In genomic region chr17:85591976-85592375, GRCm38 (mm10) we compare ENCODE assay signal across 22 mouse cellular contexts. TPM values are rescaled to one million over a fixed set of nuclear protein-coding genes. Genes with fewer than 3 reads are reported as not detected.
DNase-seq lines count a peak whose midpoint lies in the region; ATAC-seq and TF ChIP-seq lines count a peak whose summit lies in the region.
"Had no signal": no experiment of that assay in that cellular context is flagged by ENCODE, and none has a peak within 500 bp of the region (broad histone marks: within the 10 kb centered on the region; RNA-seq: fewer than 3 reads in every experiment).

No protein-coding gene starts in this region.

- H3K4me1 ChIP-seq in forebrain, embryonic 14.5 days (ENCODE audit: control insufficient read depth, insufficient read depth, low read length), result no peaks in the 10 kb centered on the region
- H3K4me1 ChIP-seq in forebrain, embryonic 10.5 days, result peaks cover 7% of the 10 kb centered on the region
- no peaks in the 10 kb centered on the region for H3K4me1 ChIP-seq in forebrain, embryonic 16.5 days (replicated peaks; ENCODE audit: control insufficient read depth, insufficient read depth, low read length)
- no peaks in the 10 kb centered on the region for H3K4me1 ChIP-seq in forebrain, postnatal 0 days (ENCODE audit: insufficient read depth)
- H3K4me1 ChIP-seq in intestine, embryonic 15.5 days (replicated peaks), result no peaks in the 10 kb centered on the region
- H3K4me1 ChIP-seq: embryonic facial prominence, embryonic 10.5 days; embryonic facial prominence, embryonic 12.5 days had no signal

- H3K27me3 ChIP-seq in forebrain, embryonic 14.5 days (replicated peaks; ENCODE audit: control insufficient read depth, insufficient read depth, low read length), result no peaks in the 10 kb centered on the region
- peaks cover 14% of the 10 kb centered on the region for H3K27me3 ChIP-seq in forebrain, embryonic 10.5 days (ENCODE audit: poor library complexity, severe bottlenecking)
- 0 out of 2 replicates have a peak, but pooled peaks cover under 1% of the 10 kb centered on the region for H3K27me3 ChIP-seq in forebrain, embryonic 16.5 days (replicated peaks; ENCODE audit: control insufficient read depth, insufficient read depth, low read length)
- H3K27me3 ChIP-seq in forebrain, postnatal 0 days (ENCODE audit: insufficient read depth, low read length), result 0 out of 2 replicates have a peak, but pooled peaks cover 6% of the 10 kb centered on the region
- peaks cover 2% of the 10 kb centered on the region; the same call in 1 of the 2 replicates for H3K27me3 ChIP-seq in intestine, embryonic 15.5 days (replicated peaks)
- H3K27me3 ChIP-seq: Patski had no signal

- no peaks in the 10 kb centered on the region for H3K9me3 ChIP-seq in forebrain, embryonic 14.5 days (replicated peaks; ENCODE audit: control insufficient read depth, low read length)
- no peaks in the 10 kb centered on the region for H3K9me3 ChIP-seq in forebrain, embryonic 10.5 days
- no peaks in the 10 kb centered on the region for H3K9me3 ChIP-seq in forebrain, embryonic 16.5 days (ENCODE audit: control insufficient read depth, low read length)
- H3K9me3 ChIP-seq in forebrain, postnatal 0 days (ENCODE audit: low read length), result no peaks in the 10 kb centered on the region; the same call in 1 of the 2 replicates
- H3K9me3 ChIP-seq in intestine, embryonic 15.5 days, result no peaks in the 10 kb centered on the region
- H3K9me3 ChIP-seq: embryonic facial prominence, embryonic 10.5 days; embryonic facial prominence, embryonic 12.5 days had no signal

- no peaks in the 10 kb centered on the region for H3K36me3 ChIP-seq in forebrain, embryonic 14.5 days (ENCODE audit: control insufficient read depth, insufficient read depth, low read length)
- H3K36me3 ChIP-seq in forebrain, embryonic 10.5 days (replicated peaks), result no peaks in the 10 kb centered on the region
- H3K36me3 ChIP-seq in forebrain, embryonic 16.5 days (ENCODE audit: control insufficient read depth, insufficient read depth), result no peaks in the 10 kb centered on the region
- H3K36me3 ChIP-seq in forebrain, postnatal 0 days (ENCODE audit: insufficient read depth), result no peaks in the 10 kb centered on the region
- H3K36me3 ChIP-seq in intestine, embryonic 15.5 days, result no peaks in the 10 kb centered on the region
- H3K36me3 ChIP-seq: embryonic facial prominence, embryonic 10.5 days; embryonic facial prominence, embryonic 12.5 days had no signal

- ATAC-seq in forebrain, embryonic 14.5 days, result peak; percentile 48
- ATAC-seq in forebrain, embryonic 16.5 days, result 0 out of 2 replicates have a peak, but pooled peaks have one; percentile 43
- ATAC-seq in forebrain, postnatal 0 days, result no peak
- no peak for ATAC-seq in intestine, embryonic 15.5 days
- ATAC-seq: Patski had no signal

- no peak for TF ChIP-seq POLR2A in brain, embryonic 14.5 days (IDR thresholded peaks at IDR 0.05; ENCODE audit: borderline replicate concordance, extremely low read depth, insufficient read depth, insufficient read length, poor library complexity, severe bottlenecking)

- peak; percentile 61 for DNase-seq in forebrain, embryonic 14.5 days (ENCODE audit: low spot score)
- no peak for DNase-seq in forebrain, embryonic 10.5 days (ENCODE audit: extremely low spot score, low spot score)
- DNase-seq in forebrain, postnatal 0 days, result no peak
- peak; percentile 67 for DNase-seq in brain, embryonic 14.5 days (ENCODE audit: low read depth)
- DNase-seq: adrenal gland, adult 2 months; adrenal gland, postnatal 10 days; adrenal gland, postnatal 25 days; cerebellum, adult 11-12 months; cerebellum, adult 2 months; cerebellum, adult 9-10 months; cerebellum, postnatal 10 days; cerebellum, postnatal 25 days had no signal

- 42% methylated on average over 6 of the region's 6 CpGs for WGBS in forebrain, embryonic 14.5 days
- 79% methylated on average over 6 of the region's 6 CpGs for WGBS in forebrain, embryonic 10.5 days
- WGBS in forebrain, embryonic 16.5 days, result 39% methylated on average over 6 of the region's 6 CpGs
- 38% methylated on average over 6 of the region's 6 CpGs for WGBS in forebrain, postnatal 0 days
- WGBS in intestine, embryonic 15.5 days, result 62% methylated on average over 6 of the region's 6 CpGs

- H3K4me2 ChIP-seq in forebrain, embryonic 14.5 days (ENCODE audit: low read length), result no peak overlapping the region
- no peak overlapping the region for H3K4me2 ChIP-seq in forebrain, embryonic 16.5 days (ENCODE audit: low read length)
- H3K4me2 ChIP-seq in forebrain, postnatal 0 days (ENCODE audit: low read depth), result no peak overlapping the region
- H3K4me2 ChIP-seq in intestine, embryonic 15.5 days (replicated peaks), result no peak overlapping the region
- H3K4me2 ChIP-seq: embryonic facial prominence, embryonic 12.5 days had no signal

- H3K4me3 ChIP-seq in forebrain, embryonic 14.5 days (ENCODE audit: low read depth, low read length), result no peak overlapping the region
- no peak overlapping the region for H3K4me3 ChIP-seq in forebrain, embryonic 10.5 days
- no peak overlapping the region for H3K4me3 ChIP-seq in forebrain, embryonic 16.5 days (replicated peaks; ENCODE audit: low read length)
- no peak overlapping the region for H3K4me3 ChIP-seq in forebrain, postnatal 0 days (ENCODE audit: low read depth, low read length)
- H3K4me3 ChIP-seq in intestine, embryonic 15.5 days (replicated peaks), result no peak overlapping the region
- H3K4me3 ChIP-seq: embryonic facial prominence, embryonic 10.5 days; embryonic facial prominence, embryonic 12.5 days had no signal

- no peak for TF ChIP-seq CTCF in forebrain, postnatal 0 days (IDR thresholded peaks at IDR 0.05; ENCODE audit: low read depth)
- TF ChIP-seq CTCF in brain, embryonic 14.5 days (IDR thresholded peaks at IDR 0.05; ENCODE audit: borderline replicate concordance, extremely low read depth, insufficient read depth, insufficient read length), result no peak

- H3K9ac ChIP-seq in forebrain, embryonic 14.5 days (ENCODE audit: low read length), result no peak overlapping the region
- H3K9ac ChIP-seq in forebrain, embryonic 16.5 days (replicated peaks; ENCODE audit: low read depth, low read length), result no peak overlapping the region
- H3K9ac ChIP-seq in forebrain, postnatal 0 days, result no peak overlapping the region
- no peak overlapping the region for H3K9ac ChIP-seq in intestine, embryonic 15.5 days
- H3K9ac ChIP-seq: embryonic facial prominence, embryonic 12.5 days had no signal

- H3K27ac ChIP-seq in forebrain, embryonic 14.5 days (ENCODE audit: low read depth, low read length), result no peak overlapping the region
- H3K27ac ChIP-seq in forebrain, embryonic 10.5 days, result no peak overlapping the region
- H3K27ac ChIP-seq in forebrain, embryonic 16.5 days (ENCODE audit: low read length), result no peak overlapping the region
- H3K27ac ChIP-seq in forebrain, postnatal 0 days (ENCODE audit: low read depth, low read length), result no peak overlapping the region
- H3K27ac ChIP-seq in intestine, embryonic 15.5 days, result no peak overlapping the region
- H3K27ac ChIP-seq: embryonic facial prominence, embryonic 10.5 days; embryonic facial prominence, embryonic 12.5 days had no signal

RNA-seq across cellular contexts. Expression of gene Six3, which starts 21.4 kb away (rescaled TPM):
- 11.3 and 15.0 TPM in 2 replicates for polyA plus RNA-seq in forebrain, embryonic 14.5 days (2014; fragmentation: Nextera tagmentation; extraction: Ambion mirVana)
- 13.1 and 15.5 TPM in 2 replicates for polyA plus RNA-seq in forebrain, embryonic 10.5 days (2016; fragmentation: Nextera tagmentation; extraction: Ambion mirVana)
- 15.6 and 17.6 TPM in 2 replicates for polyA plus RNA-seq in forebrain, embryonic 16.5 days (2015; fragmentation: Nextera tagmentation; extraction: Ambion mirVana)
- total RNA-seq in forebrain, postnatal 0 days (2014; rRNA removed), result 3.5 and 12.0 TPM in 2 replicates
- polyA plus RNA-seq in forebrain, postnatal 0 days (2015; fragmentation: Nextera tagmentation; extraction: Ambion mirVana), result 9.5 and 16.6 TPM in 2 replicates
- 24.0 and 26.9 TPM in 2 replicates for polyA plus RNA-seq in brain, embryonic 14.5 days (2012; rRNA removed)
- not detected in 2 replicates for polyA plus RNA-seq in intestine, embryonic 15.5 days (2015; fragmentation: Nextera tagmentation; extraction: Ambion mirVana)
- total RNA-seq: adrenal gland, adult 2 months; adrenal gland, postnatal 10 days; adrenal gland, postnatal 25 days; adrenal gland, postnatal 4 days; ES-E14; gastrocnemius, adult 18-20 months; MEL had no signal
- polyA plus RNA-seq: adrenal gland, adult 2 months; C2C12 had no signal

Comparison
In these comparisons a context has a peak if more than half of its experiments do, and no peak if none do; other contexts are left out.
1. ATAC-seq: peak in forebrain, embryonic 14.5 days (single experiment) and forebrain, embryonic 16.5 days (single experiment); none in forebrain, postnatal 0 days (single experiment) and intestine, embryonic 15.5 days (single experiment).
2. DNase-seq: peak in forebrain, embryonic 14.5 days (single experiment) and brain, embryonic 14.5 days (single experiment); none in forebrain, embryonic 10.5 days (single experiment) and forebrain, postnatal 0 days (single experiment).
3. RNA of gene Six3, which starts 21.4 kb away (polyA plus RNA-seq): 24.0 to 26.9 TPM in brain, embryonic 14.5 days, 15.6 to 17.6 TPM in forebrain, embryonic 16.5 days, 9.5 to 16.6 TPM in forebrain, postnatal 0 days, 13.1 to 15.5 TPM in forebrain, embryonic 10.5 days and 11.3 to 15.0 TPM in forebrain, embryonic 14.5 days; not detected in intestine, embryonic 15.5 days; every median in the first group is over 10 times any median in the second.